Mouse (Mus musculus) brain, embryonic 14.5 days (tissue): ENCODE data around the gene Fndc3b.

ENCODE experiments used
- CTCF ChIP-seq: fragments of 200-500 bp; IDR thresholded peaks from 2 replicates; pipeline ENCODE4 v1.5.1; 2012; ENCODE audit warnings: inconsistent platforms, mild to moderate bottlenecking, moderate library complexity, borderline replicate concordance; ENCODE audit not compliant: insufficient read depth, insufficient read length; ENCODE audit errors: extremely low read depth
- POLR2A ChIP-seq: fragments of 200-500 bp; IDR thresholded peaks from 2 replicates; pipeline ENCODE4 v1.6.1; 2012; ENCODE audit warnings: mild to moderate bottlenecking, inconsistent platforms, borderline replicate concordance; ENCODE audit not compliant: poor library complexity, insufficient read depth, insufficient read length, severe bottlenecking; ENCODE audit errors: extremely low read depth

DNA sequence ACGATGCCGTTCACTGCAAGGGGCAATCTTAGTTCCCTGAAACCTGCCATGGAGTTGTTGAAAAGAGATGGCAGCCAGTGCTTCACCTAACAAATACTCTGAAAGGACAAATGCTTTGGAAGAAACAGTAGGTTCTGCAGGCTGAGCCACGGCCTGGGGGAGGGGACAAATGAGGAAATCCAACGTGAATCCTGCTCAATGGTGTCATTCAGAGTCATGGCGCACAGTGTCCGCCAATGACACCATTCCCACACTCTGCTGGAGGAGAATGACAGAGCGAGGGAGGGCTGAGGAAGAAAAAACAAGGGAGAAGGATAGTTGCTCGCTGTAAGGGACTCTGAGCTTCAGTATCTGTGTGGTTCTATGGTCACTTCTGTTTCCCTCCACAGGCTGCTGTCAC lies 95.6 kb downstream of the Fndc3b start:
- TF ChIP-seq CTCF (no peak), POLR2A (no peak)
